Mouse (Mus musculus): Measurements from ENCODE around the gene Ccdc144b.

Ccdc144b gene

DNA sequence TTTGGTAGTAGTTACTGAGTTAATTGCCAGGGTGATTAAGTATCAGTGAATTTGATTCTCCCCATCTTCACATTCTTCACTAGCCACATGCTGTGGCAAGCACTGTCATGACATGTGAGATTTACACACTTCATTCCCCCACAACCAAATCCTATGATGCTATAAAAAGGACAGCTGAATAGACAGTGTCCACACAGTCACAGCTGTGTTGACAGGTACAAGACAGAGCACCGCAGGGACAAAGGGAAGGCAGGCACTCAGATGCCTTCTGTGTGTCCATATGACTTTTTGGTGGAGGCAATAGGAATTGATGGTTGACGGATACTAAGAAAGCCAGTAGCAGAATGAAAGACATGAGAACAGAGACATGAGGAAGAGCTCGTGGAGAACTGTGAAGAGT lies 42.1 kb downstream of the Ccdc144b start:
- no peak for DNase-seq

DNA sequence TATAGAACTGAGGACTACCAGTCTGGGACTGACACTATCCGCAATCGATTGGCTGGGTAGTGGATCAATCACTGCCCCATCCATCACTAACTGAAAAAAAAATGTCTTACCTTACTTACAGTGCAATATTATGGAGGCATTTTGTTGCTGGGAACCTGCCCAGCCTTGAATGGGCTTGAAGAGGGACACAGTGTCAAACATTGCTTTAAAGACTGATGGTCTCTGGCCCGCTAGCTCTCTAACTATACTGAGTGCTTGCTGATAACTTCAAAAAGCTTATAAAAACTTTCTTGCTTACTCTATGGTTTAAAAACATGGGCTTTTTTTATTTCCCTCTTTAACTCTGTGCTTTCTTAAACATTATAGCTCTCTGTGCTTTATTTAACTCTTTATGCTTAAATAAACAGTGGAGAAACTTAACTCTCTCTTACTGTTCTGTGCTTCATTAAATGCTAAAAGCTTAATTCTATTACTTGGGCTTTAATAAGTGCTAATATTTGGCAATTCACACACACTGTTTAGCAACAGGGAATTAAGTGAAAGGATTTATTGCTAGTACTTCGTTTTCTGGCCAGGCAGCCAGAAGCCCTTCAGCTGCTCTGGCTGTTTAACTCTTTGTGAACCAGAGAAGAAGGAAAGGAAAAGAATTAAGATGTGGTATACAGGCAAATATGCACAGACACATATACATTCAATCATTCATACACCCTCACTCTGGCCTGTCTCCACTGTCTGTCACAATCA lies 44.8 kb downstream of the Ccdc144b start:
- DNase-seq = no peak

DNA sequence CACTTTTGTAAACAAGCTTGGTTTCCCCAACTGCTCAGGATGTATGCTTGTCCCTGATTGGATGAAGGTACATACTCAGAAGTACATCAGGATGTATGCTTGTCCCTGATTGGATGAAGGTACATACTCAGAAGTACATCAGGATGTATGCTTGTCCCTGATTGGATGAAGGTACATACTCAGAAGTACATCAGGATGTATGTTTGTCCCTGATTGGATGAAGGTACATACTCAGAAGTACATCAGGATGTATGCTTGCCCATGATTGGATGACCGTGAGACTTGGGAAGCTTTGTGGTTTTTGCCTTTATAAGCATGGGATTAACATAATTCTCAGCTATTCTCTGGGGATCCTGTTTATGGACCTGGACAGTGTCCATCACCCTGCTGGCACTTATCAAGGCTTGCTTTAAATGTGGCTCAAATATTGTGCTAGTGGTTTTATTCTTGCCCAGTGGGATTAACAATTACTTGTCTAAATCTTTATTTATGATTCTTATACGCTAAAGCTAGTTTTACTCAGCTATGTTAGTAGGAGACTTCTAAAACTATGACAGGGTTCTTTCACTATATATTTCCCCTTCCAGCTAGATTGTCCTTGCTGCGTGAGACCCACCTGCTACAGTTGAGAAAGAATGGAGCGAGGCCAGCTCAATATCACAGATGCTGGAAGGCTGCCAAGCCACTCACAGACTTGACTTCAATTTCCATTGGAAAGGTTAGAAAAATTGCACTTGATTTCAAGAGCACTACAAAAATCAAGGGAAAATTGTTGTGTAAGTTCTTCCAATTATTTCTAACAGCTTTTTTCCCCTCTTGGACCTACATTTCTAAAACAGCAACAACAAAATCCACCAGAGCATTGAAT lies 49.1 kb downstream of the Ccdc144b start:
- peak; percentile 27 to 50 for DNase-seq

DNA sequence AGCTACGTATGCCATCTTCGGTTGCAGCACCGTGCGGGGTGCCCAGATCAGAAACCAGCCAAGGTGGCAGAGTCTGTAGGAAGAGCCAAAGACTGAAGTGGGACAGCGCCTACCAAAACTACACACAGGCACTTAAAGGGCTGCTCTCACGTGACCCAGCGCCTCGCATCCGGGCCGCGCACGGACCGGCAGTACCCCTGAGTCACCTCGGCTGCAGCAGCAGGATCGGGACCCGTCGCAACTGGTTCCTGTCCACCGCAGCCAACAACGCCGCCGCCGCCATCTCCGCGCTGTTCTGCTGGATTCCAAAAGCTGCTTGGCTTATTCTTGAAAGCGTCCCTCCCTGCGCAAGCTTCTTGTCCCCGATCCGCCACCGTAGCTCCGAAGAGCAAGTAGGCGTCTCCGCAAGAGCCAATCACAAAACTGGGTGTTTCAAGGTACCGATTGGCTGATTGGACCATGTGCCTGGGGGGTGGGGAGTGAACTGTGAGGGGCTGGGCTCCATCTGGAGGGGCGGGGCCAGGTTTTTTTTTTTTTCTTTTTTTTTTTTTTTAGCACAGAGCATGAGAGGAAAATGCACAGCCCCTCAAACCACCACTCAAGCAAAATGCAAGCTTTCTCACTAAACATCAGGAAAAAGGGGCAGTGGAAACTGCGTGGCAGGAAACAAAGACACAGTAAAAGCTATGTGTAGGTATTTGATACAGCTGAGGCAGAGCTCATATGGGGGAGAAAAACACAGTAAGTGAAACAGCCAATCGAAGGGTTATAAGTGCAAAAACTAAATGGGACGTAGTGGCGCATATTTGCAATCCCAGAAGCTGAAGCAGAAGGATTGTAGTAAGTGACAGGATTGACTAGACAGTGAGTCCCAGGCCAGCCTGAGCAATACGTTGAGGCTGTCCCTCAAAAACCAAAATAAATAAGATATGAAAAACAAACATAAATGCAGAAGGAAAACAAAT lies 52.8 kb downstream of the Ccdc144b start, which contains the start of gene Mccc1:
Gene Mccc1, minus strand, starts transcription at position 404 of the 965 bp plus-strand sequence.
- peak; percentile 96 for DNase-seq

DNA sequence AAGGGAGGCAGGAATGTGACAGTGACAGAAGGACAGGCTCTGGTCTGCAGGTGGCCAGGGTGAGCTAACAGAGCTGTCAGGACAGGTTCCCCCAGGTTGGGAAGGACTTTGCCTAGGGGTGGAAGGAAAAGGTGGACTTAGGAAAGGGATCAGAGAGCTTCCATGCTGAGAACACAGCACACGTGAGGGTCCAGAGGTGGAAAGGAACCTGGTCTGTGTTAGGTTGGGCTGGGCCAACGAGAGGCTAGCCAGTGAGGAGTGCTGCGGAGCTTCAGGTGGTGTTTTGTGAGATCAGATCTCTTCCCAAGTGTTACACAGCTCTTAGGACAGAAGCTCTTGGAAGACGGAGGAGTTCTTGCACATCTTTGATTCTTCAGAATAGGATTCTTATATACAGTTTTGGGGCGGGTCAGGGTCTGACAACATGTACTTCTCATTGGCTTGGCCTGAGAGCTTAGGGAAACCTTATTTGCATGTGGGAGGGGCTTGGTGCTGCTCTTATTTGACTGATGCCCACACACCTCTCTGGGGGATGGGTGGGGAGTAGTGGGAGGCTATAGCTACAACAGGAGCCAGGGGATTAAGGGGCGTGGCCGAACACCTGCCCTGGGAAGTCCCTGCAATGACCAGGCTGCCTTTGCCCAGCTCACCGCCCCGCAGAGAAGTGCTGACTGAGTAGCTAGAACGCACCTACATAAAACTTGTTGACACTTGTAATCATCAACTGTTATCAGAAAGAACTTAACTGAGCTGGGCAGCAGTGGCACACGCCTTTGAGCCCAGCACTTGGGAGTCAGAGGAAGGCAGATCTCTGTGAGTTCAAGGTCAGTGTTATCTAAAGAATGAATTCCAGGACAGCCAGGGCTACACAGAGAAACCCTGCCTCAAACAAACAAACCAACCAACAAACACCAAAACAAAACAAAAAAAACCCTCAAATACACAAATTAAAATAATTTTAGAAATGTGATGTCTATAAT lies 58.5 kb downstream of the Ccdc144b start:
- DNase-seq = no peak

DNA sequence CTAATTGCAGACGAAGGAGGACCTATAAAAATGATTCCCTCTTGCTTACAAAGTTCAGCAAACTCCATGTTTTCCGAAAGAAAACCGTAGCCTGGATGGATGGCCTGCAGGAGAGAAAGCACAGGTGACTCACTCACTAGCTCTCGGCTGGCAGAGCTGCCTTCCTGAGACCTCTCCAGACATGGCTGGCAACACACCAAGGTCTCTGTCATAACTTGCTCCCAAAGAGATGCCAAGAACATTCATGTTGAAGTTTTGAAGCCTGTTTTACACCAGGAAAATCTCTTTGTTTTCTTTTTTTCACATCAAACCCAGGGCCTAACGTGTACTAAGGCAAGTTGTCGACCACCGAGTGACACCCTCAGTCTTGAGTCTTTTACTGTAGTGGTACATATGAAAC lies 62.6 kb downstream of the Ccdc144b start:
- DNase-seq = no peak

DNA sequence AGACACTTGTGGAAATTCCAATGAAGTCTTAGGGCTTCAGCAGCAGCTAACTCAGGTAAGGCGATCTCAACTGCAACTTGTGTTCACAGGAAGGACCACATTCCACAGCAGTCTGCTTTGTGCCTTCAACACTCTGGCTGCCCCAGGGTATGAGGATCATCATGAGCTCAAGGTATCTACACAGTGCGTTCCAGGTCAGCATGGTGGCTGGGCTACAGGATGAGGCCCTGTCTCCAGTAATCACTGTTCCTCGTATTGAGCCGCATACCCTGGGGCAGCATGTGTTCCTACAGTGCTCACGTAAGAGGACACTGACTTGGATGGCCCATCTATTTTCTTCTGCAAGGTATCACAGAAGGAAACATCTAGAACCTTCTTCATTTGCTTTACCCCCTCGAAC lies 65.3 kb downstream of the Ccdc144b start:
- no peak for DNase-seq

DNA sequence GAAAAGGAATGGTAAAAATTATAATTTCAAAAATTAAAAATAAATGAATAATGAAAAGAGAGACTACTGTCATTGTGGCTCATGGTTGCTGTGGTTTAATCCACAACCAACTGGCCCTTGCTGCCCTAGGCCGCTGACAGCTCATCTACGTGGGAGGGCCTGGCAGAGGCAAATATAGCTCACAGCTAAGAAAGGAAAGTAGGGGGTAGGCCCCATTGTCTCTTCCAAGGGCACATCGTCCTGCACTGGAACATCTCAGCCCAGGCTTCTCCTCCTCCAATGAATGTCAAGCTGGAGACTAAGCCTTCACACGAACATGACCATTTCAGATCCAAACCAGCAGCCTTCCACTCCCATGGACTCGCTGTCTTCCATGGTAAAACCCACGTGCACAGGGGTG lies 67.1 kb downstream of the Ccdc144b start:
- DNase-seq = no peak

DNA sequence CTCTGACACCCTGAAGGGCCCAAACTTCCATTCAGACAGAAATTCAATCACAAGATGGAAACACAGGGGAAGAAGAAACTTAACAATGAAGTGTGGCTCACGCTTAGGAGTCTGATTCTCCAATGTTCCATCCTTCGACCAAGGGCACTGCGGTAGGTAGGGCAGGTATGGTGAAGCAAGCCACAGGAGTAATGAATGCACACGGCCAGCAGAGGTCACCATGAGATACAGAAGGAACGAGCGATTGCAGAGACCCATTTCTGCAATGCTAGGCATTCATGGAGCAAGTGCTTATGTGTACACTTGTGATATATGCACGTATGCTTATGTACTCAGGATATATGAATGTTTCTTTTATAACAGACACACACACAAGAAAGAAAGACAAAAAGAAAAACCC lies 79.8 kb downstream of the Ccdc144b start:
- peak; percentile 24 to 30 for DNase-seq

DNA sequence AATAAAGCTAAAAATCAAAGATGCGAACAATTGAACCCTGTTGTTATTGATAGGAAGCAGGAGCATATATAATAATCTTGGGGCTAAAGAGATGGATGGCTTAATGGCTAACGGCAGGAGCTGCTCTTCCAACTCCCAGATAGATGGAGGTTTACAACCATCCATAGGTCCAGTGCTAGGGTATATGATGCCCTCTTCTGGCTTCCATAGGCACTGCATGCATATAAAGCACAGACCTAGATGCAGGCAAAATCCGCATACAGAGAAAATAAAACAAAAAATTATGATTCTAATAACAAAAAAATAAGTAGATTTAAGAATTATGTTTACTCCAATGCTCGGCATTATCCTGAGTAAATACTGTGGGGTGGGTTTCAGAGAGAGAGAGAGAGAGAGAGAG lies 80.4 kb downstream of the Ccdc144b start:
- DNase-seq = peak; percentile 26 to 28

DNA sequence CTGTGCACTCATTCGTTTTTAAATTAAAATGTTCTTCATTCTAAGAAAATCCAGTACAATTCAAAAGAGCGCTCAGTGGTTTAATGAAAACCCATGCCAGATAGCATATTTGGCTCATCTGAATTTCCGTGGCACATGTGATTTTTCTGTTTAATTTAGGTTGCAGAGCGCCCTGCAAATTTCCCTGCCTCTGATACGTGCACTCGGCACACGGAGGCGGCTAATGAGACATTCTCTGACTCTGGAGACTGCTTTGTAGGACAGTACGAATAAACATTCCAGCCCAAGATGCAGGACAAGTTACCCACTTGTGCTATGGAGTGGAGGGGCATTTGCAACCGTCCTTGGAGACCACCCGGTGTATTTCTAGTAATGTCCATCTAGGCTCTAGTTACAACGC lies 82.2 kb downstream of the Ccdc144b start:
- no peak for DNase-seq

DNA sequence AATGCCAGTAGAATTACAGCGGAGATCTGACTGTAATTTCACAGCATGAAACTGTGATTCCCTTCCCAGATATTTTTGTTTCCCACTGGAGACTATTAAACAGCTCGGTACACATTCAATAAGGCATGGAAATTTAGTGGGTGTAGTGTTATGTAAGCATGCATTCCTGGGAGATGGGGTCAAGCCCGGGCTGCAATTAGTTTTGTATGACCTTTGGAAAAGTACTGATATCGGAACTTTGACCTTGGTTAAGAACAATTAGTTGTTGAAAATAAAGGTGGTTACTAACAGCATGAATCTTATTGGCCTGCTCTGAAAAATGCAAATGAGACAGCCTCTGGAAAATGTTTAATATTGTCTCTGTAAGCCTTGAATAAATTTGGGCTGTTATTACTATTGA lies 82.9 kb downstream of the Ccdc144b start:
- DNase-seq = no peak

DNA sequence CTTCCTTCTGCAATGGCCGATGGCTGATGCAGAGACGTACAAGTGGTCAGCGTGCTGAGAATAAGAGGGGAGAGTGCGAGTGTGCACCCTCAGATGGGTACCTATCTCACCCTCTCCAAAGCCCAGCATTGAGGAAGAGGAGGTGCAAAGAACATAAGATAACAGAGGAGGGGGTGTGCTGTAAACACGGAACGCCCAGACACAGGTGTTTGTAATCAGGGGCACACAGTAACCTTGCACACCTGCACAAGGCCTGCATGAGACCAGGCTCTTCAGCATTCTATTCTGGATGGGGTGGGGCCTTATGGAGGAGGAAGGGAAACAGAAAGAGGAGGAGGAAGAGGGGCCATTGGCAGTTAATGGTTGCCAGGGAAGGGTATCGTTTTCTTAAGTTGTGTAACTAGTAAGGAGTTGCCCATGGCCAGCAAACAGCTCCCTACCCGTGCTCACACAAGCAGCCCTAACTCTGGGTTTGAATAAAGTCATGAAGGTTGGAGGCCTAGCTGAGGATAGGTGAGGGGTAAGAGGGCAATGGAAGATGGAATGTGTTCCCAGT lies 85.9 kb downstream of the Ccdc144b start:
- DNase-seq = no peak

DNA sequence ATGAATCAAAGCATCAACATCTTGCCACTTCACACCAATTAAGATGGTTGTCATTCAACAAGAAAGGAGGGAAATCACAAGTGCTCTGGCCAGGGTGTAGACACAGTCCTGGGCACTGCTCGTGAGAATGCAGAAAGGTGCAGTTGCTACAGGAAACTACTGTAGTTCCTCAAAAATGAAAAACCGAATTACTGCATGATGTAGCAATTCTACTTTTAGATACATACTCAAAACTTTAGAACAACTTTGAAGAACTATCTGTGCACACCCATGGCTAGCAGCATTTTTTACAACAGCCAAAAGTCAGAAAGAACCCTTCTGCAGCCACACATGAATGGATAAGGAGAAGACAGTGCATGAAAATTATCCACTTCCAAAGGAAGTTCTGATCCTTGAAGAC lies 86.9 kb downstream of the Ccdc144b start:
- DNase-seq = no peak

DNA sequence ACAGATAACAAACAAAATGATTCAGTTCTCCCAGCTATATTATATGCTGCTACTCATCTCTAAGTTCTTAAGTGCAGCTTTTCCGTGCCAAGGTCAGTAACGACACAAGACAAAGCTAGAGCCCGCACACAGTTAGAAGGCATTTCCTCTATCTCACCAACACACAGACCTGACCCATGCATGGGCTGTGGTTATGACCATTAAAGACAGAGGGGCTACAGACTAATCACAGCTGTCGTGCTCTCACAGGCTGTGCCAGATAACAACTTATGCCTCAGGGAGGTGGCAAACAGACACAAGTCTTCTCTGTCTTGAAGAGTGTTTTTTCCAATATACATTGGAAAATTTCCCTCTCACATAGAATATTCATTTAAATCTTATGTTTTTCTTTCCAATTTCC lies 88.4 kb downstream of the Ccdc144b start:
- no peak for DNase-seq

DNA sequence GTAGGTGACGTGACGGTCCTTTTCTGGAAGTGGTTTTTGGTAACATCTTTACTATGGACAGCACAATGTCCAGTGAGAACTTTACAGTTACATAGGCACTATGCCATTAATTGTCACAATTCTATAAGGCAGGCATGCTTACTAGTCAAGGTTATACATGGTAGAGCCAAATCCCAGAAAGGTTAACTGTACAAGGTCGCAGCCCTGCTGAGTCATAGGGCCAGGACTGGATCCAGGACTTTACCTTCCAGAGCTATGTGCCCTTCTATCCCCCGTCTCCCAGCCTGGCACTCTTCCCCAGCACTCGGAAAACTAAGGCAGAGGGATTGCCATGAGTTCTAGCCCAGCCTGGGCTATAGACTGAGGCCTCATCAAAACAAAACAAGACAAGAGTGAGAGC lies 89.4 kb downstream of the Ccdc144b start:
- DNase-seq = no peak

DNA sequence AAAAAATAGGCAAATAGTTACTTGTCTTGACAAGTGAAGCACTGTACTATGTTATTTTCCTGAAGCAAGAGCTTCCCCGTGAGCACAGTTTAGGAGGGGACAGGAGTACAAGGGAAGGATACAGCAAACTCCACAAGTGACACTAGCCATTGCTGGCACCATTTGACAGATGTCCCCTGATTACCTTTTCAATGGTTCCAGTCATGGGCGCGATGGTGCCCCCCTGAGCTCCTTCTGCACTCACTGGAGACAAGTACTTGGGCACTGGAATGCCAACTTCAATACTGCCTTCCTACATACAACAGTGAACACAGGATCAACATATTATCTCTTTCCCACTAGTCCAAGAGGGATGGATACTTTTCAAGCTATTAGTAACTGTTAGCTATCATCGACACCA lies 89.9 kb downstream of the Ccdc144b start:
- DNase-seq = no peak

DNA sequence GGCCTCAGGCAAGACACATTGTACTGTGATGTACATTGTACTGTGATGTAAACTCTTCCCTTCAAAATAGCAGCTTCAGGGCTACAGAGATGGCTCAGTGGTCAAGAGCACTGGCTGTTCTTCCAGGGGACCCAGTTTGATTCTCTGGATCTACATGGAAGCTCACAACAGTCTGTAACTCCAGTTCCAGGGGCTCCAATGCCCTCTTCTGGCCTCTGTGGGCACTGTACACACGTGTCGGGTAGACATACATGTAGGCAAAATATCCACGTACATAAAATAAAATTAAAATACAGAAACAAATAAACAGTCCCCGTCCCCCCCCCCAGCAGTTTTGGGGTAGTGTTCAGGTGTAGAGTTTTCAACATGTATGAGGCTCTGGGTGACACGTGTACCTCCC lies 90.4 kb downstream of the Ccdc144b start:
- no peak for DNase-seq

All from cerebellum, adult 18-20 months (tissue).